Comparison of ENCODE assay signal across 11 mouse cellular contexts in genomic region chr13:67686971-67687370, GRCm38 (mm10). TPM values are rescaled to one million over a fixed set of nuclear protein-coding genes. Genes with fewer than 3 reads are reported as not detected.
DNase-seq lines count a peak whose midpoint lies in the region; ATAC-seq and TF ChIP-seq lines count a peak whose summit lies in the region.
"Had no signal": no experiment of that assay in that cellular context is flagged by ENCODE, and none has a peak within 500 bp of the region (broad histone marks: within the 10 kb centered on the region; RNA-seq: fewer than 3 reads in every experiment).

TSS of gene Zfp738 (minus strand) at chr13:67687071.

- H3K36me3 ChIP-seq in forebrain, embryonic 11.5 days (ENCODE audit: control insufficient read depth, insufficient read depth, low read length), result no peaks in the 10 kb centered on the region
- no peaks in the 10 kb centered on the region for H3K36me3 ChIP-seq in forebrain, postnatal 0 days (ENCODE audit: insufficient read depth)
- H3K36me3 ChIP-seq in thymus, adult 2 months (ENCODE audit: control insufficient read depth, insufficient read depth, low read length), result no peaks in the 10 kb centered on the region
- no peaks in the 10 kb centered on the region for H3K36me3 ChIP-seq in limb, embryonic 11.5 days (ENCODE audit: control insufficient read depth, insufficient read depth, low read length)

- WGBS in forebrain, embryonic 11.5 days, result 85% methylated on average over 4 of the region's 4 CpGs
- WGBS in forebrain, postnatal 0 days, result 86% methylated on average over 4 of the region's 4 CpGs
- WGBS in thymus, adult 2 months, result 90% methylated on average over 4 of the region's 4 CpGs
- 82% methylated on average over 4 of the region's 4 CpGs for WGBS in limb, embryonic 11.5 days

- no peak within 1 kb of the TSS for H3K4me3 ChIP-seq in forebrain, embryonic 11.5 days (ENCODE audit: low read depth, low read length)
- H3K4me3 ChIP-seq in forebrain, postnatal 0 days (ENCODE audit: low read depth, low read length), result no peak within 1 kb of the TSS
- H3K4me3 ChIP-seq in thymus, adult 2 months (ENCODE audit: control insufficient read depth, insufficient read depth, low read length), result no peak within 1 kb of the TSS
- H3K4me3 ChIP-seq in limb, embryonic 11.5 days (ENCODE audit: low read depth, low read length), result no peak within 1 kb of the TSS

- no peak for TF ChIP-seq CTCF in forebrain, postnatal 0 days (IDR thresholded peaks at IDR 0.05; ENCODE audit: low read depth)
- no peak for TF ChIP-seq CTCF in thymus, adult 2 months (IDR thresholded peaks at IDR 0.05; ENCODE audit: borderline replicate concordance, control insufficient read depth, extremely low read depth, insufficient read depth, low read length, poor library complexity)

- no peak within 1 kb of the TSS for H3K9ac ChIP-seq in forebrain, embryonic 11.5 days (ENCODE audit: low read length)
- H3K9ac ChIP-seq in forebrain, postnatal 0 days, result no peak within 1 kb of the TSS
- no peak within 1 kb of the TSS for H3K9ac ChIP-seq in limb, embryonic 11.5 days (ENCODE audit: low read length)

- H3K9me3 ChIP-seq in forebrain, embryonic 11.5 days (ENCODE audit: control insufficient read depth, low read length), result no peaks in the 10 kb centered on the region
- no peaks in the 10 kb centered on the region for H3K9me3 ChIP-seq in forebrain, postnatal 0 days (ENCODE audit: low read length)
- no peaks in the 10 kb centered on the region for H3K9me3 ChIP-seq in limb, embryonic 11.5 days (ENCODE audit: control insufficient read depth, low read length)

- DNase-seq in forebrain, embryonic 11.5 days (ENCODE audit: low spot score), result no peak
- DNase-seq in forebrain, postnatal 0 days, result no peak
- DNase-seq in thymus, adult 2 months, result no peak
- no peak for DNase-seq in thymus, adult 18-20 months
- no peak for DNase-seq in limb, embryonic 11.5 days (ENCODE audit: low spot score)
- no peak for DNase-seq in c-Kit-positive CD71-positive TER-119-positive erythroid progenitor cells, embryonic 14.5 days (ENCODE audit: low spot score)
- DNase-seq in spleen, postnatal 36 days (ENCODE audit: low spot score in 2 of 2), result no peak
- DNase-seq in cerebellum, adult 9-11 months, result no peak
- DNase-seq: B cell, adult 2 months; heart, postnatal 10 days; lung, postnatal 4 days had no signal

- H3K4me2 ChIP-seq in forebrain, embryonic 11.5 days (ENCODE audit: low read depth, low read length, severe bottlenecking), result no peak within 1 kb of the TSS
- H3K4me2 ChIP-seq in forebrain, postnatal 0 days (ENCODE audit: low read depth), result no peak within 1 kb of the TSS
- no peak within 1 kb of the TSS for H3K4me2 ChIP-seq in limb, embryonic 11.5 days (ENCODE audit: low read depth, severe bottlenecking)

- no peak for TF ChIP-seq POLR2A in thymus, adult 2 months (IDR thresholded peaks at IDR 0.05; ENCODE audit: control insufficient read depth, extremely low read depth, insufficient read depth, low read length, poor library complexity)

- no peak for ATAC-seq in forebrain, embryonic 11.5 days (replicated peaks; ENCODE audit: low FRiP score)
- no peak for ATAC-seq in forebrain, postnatal 0 days
- ATAC-seq in limb, embryonic 11.5 days (ENCODE audit: insufficient number of reproducible peaks, low FRiP score, low TSS enrichment, low read depth), result no peak

- no peak within 1 kb of the TSS for H3K27ac ChIP-seq in forebrain, embryonic 11.5 days (ENCODE audit: low read depth, low read length)
- H3K27ac ChIP-seq in forebrain, postnatal 0 days (ENCODE audit: low read depth, low read length), result no peak within 1 kb of the TSS
- no peak within 1 kb of the TSS for H3K27ac ChIP-seq in thymus, adult 2 months (ENCODE audit: control insufficient read depth, insufficient read depth, low read length)
- H3K27ac ChIP-seq in limb, embryonic 11.5 days (replicated peaks; ENCODE audit: low read depth, low read length), result no peak within 1 kb of the TSS

- no peaks in the 10 kb centered on the region for H3K27me3 ChIP-seq in forebrain, embryonic 11.5 days (ENCODE audit: control insufficient read depth, insufficient read depth, low read length)
- H3K27me3 ChIP-seq in forebrain, postnatal 0 days (ENCODE audit: insufficient read depth, low read length), result no peaks in the 10 kb centered on the region
- H3K27me3 ChIP-seq in thymus, adult 2 months (ENCODE audit: control insufficient read depth, insufficient read depth, low read length), result no peaks in the 10 kb centered on the region
- no peaks in the 10 kb centered on the region for H3K27me3 ChIP-seq in limb, embryonic 11.5 days (ENCODE audit: control insufficient read depth, insufficient read depth, low read length)

- H3K4me1 ChIP-seq in forebrain, embryonic 11.5 days (replicated peaks; ENCODE audit: control insufficient read depth, insufficient read depth, low read length), result no peaks in the 10 kb centered on the region
- no peaks in the 10 kb centered on the region for H3K4me1 ChIP-seq in forebrain, postnatal 0 days (ENCODE audit: insufficient read depth)
- H3K4me1 ChIP-seq in thymus, adult 2 months (replicated peaks; ENCODE audit: control insufficient read depth, insufficient read depth, low read length), result no peaks in the 10 kb centered on the region
- no peaks in the 10 kb centered on the region for H3K4me1 ChIP-seq in limb, embryonic 11.5 days (ENCODE audit: control insufficient read depth, insufficient read depth, low read length)

RNA-seq across cellular contexts. Expression of gene Zfp738, which starts in this region (rescaled TPM):
- polyA plus RNA-seq in forebrain, embryonic 11.5 days (2014; fragmentation: Nextera tagmentation; extraction: Ambion mirVana), result 12.8 and 13.6 TPM in 2 replicates
- 18.6 and 20.5 TPM in 2 replicates for total RNA-seq in forebrain, postnatal 0 days (2014; rRNA removed)
- polyA plus RNA-seq in forebrain, postnatal 0 days (2015; fragmentation: Nextera tagmentation; extraction: Ambion mirVana), result 5.9 and 7.5 TPM in 2 replicates
- polyA plus RNA-seq in thymus, adult 2 months (2012; rRNA removed), result 9.9 and 10.4 TPM in 2 replicates
- polyA plus RNA-seq in limb, embryonic 11.5 days (2014; fragmentation: Nextera tagmentation; extraction: Ambion mirVana), result 14.0 and 14.2 TPM in 2 replicates
